Mouse (Mus musculus): ENCODE results near the gene Zc3h7b. TPM values are rescaled to one million over a fixed set of nuclear protein-coding genes. Genes with fewer than 3 reads are reported as not detected.
A peak's percentile ranks its signal among the peaks of the same experiment; 100 is the strongest.
"Not testable (repeated sequence)": the region's sequence is repeated elsewhere in the genome, so short reads cannot be mapped to it uniquely, and the experiment has no call there.

Gene Zc3h7b
- total RNA-seq, 2 experiments from 2014 or later: 57.2 to 68.1 TPM

GRCm38 (mm10) chr15:81739296-81739695, 5.6 kb upstream of the Zc3h7b start:
- DNase-seq: no peak

- DNase-seq: no peak
Measured at GRCm38 (mm10) chr15:81739924-81740323, 4.9 kb upstream of the Zc3h7b start.

- DNase-seq: not testable (repeated sequence)
Measured at GRCm38 (mm10) chr15:81742368-81742767, 2.5 kb upstream of the Zc3h7b start.

- DNase-seq: peak; percentile 43 to 68
Measured at GRCm38 (mm10) chr15:81745601-81746114, 801 bp downstream of the Zc3h7b start.

- DNase-seq: peak; percentile 46 to 60
Measured at GRCm38 (mm10) chr15:81749742-81750141, 4.9 kb downstream of the Zc3h7b start.

DNA sequence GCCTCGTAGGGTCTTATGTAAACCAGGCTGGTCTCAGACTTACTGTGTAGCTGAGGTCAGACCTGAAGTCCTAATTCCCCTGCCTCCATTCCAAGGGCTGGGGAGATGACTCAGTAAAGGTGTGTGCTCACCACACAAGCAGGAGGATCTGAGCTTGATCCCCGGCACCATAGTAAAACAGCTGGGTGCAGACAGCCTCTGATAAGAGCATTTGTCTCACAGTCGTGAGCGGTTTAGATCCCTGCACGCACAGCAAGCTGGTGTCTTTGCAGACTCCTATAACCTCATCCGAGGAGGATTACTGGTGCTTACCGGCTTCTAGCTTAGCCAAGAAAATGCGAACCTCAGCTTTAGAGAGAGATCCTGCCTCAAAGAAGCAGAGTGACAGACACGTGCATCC, 8.8 kb downstream of the Zc3h7b start:
- DNase-seq: no peak

DNA sequence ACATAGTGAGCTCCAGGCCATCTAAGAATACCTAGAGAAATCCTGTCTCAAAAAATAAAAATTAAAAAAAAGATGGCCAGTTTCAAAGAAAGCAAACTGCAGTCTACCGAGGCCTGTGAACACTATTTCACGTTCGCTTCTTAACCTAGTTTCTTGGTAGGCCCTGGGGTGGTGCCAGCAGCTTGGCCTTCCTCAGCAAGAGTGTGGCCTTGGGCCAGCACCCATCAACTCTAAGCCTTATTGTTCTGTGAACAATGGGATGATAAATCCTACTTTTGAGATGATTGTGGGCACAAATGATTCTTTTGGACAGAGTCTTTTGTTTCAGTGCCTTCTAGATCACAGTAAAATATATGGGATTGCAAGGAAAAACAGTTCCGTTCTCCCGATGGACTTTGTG, 13.8 kb downstream of the Zc3h7b start:
- DNase-seq: no peak

GRCm38 (mm10) chr15:81759542-81759941, 14.7 kb downstream of the Zc3h7b start:
- DNase-seq: no peak

DNA sequence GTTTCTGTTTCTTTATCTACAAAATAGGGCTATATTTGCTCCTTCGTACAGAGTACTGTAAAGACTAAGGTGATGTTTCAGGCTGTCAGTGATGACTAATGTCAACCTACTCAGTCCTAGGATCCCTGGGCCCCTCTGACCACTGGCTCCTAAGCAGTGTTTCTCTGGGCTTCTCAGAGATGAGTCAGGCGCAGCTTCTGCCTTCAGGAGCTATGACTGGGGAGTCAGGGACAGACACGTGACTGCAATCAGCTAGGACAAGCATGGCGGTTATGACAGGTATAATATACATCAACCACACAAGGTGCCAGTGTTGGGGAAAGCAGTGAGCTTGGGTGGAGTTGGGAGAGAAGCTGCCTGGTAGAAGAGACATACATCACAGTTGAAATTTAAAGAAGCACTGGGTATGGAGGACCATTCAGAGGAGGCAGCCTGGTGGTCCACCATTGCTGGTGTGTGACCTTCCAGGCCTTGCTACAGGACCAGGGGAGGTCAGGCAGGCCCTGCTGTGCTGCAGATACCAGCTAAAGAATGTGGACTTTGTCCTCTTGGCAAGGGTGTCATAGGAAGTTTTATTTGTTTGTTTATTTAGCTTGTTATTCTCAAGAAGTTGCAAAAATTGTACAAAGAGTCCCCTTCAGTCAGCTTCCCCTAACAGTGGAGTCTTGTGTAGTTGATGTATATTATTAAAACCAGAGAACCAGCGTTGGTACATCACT, 15.7 kb downstream of the Zc3h7b start:
- DNase-seq: no peak

- DNase-seq: no peak
Measured at GRCm38 (mm10) chr15:81761381-81761780, 16.5 kb downstream of the Zc3h7b start.

- DNase-seq: no peak
Measured at GRCm38 (mm10) chr15:81761959-81762358, 17.1 kb downstream of the Zc3h7b start.

GRCm38 (mm10) chr15:81764573-81764972, 19.7 kb downstream of the Zc3h7b start:
- DNase-seq: no peak

DNA sequence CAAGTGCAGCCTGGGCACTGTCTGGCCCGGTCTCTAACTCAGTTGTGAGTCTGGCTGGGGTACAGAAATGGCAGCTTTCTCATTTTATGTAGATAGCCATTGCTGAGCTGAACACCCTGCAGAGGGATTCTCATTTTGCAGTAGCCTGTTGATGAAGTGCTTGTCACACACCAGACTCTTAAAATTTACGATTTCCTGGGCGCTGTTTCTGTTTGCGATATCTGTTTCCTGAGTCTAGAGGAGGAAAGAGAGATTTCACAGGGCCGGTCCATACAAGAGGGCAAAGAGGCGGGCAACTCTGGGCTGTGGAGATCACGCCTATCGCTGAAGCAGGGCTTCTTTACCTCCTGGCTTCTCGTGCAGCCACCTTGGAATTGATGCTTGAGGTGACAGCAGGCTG, 20.8 kb downstream of the Zc3h7b start:
- no peak for DNase-seq

DNA sequence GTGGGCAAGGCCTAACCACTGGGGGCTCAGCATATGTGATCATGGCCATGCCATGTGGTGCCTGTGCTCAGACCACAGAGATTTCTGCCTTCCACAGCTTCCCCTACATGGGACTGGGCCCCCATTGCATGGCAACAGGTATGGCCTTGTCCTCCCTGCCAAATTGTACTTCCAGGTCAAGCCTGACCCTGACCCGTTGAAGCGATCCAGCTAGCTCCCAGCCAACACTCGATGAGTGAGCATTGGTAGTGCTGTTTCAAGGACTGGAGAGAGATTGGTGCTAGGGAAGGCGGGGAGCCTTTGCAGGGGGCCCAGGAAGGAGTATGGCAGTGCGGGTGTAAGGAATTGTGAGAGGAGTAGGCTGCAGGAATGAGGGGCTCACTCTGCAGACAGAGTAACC, 21.6 kb downstream of the Zc3h7b start:
- DNase-seq: no peak

- DNase-seq: no peak
Measured at GRCm38 (mm10) chr15:81769037-81769436, 24.2 kb downstream of the Zc3h7b start.

GRCm38 (mm10) chr15:81772431-81773120, 27.7 kb downstream of the Zc3h7b start:
- DNase-seq: peak; percentile 35 to 36

DNA sequence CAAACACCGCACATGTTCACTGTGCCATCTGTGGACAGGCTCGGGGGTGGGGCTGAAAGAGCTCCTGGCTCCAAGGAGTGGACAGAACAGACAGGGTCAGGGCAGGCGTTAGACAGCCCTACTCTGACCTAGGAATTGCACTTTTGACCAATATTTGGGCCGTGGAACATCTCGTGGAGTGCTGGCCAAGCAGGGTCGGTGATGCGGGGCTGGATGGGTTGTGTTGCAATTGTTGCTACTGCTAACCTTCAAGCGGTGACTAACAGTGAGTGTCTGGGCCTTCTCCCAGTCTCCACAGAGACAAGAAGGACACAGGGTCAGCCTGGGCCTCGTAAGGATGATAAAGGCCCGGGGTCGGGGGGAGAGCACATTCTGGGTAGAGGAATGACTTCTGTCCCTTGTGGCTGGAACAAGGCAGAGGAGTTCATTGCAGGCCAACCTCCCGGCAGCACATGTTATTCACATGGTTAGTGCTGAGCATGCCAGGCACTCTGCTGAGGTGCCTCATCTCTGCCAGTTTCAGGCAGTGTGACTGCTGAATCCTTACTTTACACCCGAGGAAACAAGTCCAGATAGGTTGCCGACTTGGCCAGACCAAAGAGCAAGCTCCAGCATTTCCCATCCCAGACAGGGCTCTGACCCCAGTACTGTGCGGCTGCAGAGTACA, 29.8 kb downstream of the Zc3h7b start:
- peak; percentile 75 to 76 for DNase-seq

- DNase-seq: no peak
Measured at GRCm38 (mm10) chr15:81776631-81777422, 32.0 kb downstream of the Zc3h7b start.

GRCm38 (mm10) chr15:81781816-81782215, 37.0 kb downstream of the Zc3h7b start:
- DNase-seq: no peak

GRCm38 (mm10) chr15:81784762-81785161, 39.9 kb downstream of the Zc3h7b start:
- peak in 1 of 2 experiments; percentile 31 for DNase-seq

DNA sequence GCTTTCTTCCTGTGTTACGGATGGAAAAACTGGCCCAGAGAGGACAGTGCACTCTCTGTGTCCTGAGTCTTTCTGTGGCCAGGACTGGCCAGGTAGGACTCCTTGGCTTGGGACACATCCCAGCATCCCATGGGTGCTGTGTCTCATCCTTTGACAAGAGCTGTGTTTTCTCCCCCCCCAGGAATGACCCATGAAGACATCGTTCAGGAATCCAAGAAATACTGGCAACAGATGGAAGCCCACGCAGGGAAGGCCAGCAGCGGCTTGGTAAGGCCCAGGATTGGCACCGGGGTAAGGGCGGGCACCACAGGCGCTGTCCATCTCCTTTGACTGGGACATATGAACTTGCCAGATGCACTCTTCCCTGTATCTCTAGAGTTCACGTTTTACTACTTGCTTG, 40.8 kb downstream of the Zc3h7b start:
- DNase-seq: no peak

GRCm38 (mm10) chr15:81787525-81787924, 42.7 kb downstream of the Zc3h7b start:
- DNase-seq: no peak

Measured in heart, adult 18-20 months (tissue).